Mouse (Mus musculus) spleen, postnatal 10 days (tissue): ENCODE data around the gene Gm21985.
"Not testable (repeated sequence)": the region's sequence is repeated elsewhere in the genome, so short reads cannot be mapped to it uniquely, and the experiment has no call there.

Source experiments
- DNase-seq, 2 experiments: peaks; one replicate each; pipeline ENCODE4 v3.0.0; 2021 to 2022; ENCODE audit warnings: low spot score in 2 of 2

Gene Gm21985

DNA sequence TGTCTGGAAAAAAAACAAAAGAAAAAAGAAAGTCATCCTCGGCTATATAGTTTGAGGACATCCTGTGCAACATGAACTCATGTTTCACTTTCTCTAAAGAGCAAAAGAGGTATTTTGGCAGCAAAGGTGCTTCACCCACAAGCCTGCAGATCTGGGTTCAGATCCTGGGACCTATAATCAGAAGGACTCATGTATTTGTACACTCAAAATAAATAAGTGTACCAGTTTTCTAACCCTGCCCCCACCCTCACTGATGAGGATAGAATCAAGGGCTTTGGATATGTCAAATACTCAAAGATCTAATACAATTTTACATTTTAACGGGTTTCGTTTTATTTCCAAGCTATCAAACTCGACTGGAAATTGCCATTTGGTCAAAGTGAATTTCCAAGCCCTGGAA is 1.8 kb upstream of the Gm21985 start:
- DNase-seq = no peak

- peak; percentile 93 to 96 for DNase-seq
Measured at GRCm38 (mm10) chr2:112265448-112266241, 469 bp upstream of the Gm21985 start, which contains the start of gene Slc12a6. TSS of gene Slc12a6 (plus strand) at chr2:112265825.

DNA sequence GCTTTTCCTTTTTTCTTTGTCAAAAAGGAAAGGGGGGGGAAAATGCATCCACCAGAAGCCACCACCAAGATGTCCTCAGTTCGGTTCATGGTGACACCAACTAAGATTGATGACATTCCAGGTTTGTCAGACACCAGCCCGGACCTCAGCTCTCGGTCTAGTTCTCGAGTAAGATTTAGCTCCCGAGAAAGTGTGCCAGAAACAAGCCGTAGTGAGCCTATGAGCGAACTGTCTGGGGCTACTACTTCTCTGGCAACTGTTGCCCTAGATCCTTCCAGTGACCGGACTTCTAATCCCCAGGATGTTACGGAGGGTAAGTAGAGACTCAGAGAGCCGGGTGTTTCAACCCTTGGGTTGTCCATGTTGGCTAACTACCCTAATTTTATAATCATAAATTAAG is 666 bp downstream of the Gm21985 start:
- peak; percentile 41 to 54 for DNase-seq

DNA sequence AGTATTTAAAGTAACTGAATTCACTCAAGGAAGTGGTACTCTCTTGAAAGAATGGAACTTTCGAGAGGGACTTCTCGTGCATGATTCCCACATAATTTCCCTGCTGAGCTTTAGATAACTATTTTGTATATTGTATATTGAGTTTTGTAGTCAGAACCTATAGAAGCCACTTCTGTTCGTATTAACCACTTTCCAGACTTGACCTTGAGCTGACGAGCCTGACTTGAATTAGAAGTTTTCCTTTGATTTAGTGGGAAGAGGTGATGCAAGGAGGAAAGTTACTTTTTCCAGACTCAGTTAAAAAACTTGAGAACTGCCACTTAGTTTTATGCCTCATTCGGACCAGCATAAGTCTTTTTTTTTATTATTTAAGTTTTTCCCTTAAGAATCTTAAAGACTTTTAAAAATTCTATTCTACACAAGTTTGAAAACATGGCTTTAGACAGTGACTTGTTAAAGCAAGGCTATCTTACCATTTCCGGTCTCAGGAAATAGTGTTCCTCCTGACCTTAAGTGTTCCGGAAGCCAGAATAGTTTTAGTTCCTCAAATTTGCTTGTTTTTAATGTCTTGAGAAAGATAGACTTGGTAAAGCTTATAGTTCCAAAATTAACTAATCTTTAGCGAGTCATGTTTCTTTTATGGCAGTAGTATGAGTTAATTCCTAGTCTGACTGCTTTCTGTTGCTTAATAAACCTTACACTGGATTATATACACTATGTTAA is 1.6 kb downstream of the Gm21985 start:
- no peak for DNase-seq

- DNase-seq = no peak
Measured at GRCm38 (mm10) chr2:112270011-112270410, 3.9 kb downstream of the Gm21985 start.

DNA sequence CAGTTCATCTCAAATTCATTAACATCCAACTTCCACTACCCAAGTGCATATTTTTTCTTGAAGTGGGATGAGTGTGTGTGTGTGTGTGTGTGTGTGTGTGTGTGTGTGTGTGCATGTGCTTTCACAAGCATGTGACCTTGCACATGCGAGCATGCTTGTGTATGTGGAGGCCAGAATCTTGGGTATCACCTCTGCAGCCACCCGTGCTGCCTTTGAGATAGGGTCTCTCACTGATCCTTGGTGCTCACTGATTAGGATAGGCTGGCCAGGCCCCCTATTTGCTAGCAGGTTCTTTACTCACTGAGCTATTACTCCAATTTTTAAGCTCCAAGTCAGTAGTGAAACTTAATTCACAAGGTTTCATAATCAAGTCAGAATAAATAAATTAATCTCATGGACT is 6.8 kb downstream of the Gm21985 start:
- no peak for DNase-seq

GRCm38 (mm10) chr2:112273474-112273873 is 7.4 kb downstream of the Gm21985 start:
- no peak for DNase-seq

GRCm38 (mm10) chr2:112276870-112277269 is 10.8 kb downstream of the Gm21985 start:
- DNase-seq = no peak

DNA sequence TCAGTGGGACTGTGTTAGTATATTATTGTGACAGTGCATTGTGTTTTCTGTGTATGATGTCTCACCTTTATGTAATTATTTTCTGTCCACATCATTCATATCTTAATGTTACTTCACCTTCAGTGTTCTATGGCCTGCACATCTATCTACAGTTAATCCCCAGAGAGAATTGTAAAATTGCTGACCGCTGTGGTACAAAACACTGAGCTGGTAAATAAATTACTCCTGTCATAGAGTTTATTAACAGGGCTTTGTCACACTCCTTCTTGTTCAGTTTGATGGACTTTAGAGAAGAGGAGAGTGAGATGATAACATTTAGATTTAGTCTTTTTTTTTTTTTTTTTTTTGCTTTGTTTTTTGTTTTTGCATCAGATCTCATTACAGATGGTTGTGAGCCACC is 16.7 kb downstream of the Gm21985 start:
- no peak for DNase-seq

DNA sequence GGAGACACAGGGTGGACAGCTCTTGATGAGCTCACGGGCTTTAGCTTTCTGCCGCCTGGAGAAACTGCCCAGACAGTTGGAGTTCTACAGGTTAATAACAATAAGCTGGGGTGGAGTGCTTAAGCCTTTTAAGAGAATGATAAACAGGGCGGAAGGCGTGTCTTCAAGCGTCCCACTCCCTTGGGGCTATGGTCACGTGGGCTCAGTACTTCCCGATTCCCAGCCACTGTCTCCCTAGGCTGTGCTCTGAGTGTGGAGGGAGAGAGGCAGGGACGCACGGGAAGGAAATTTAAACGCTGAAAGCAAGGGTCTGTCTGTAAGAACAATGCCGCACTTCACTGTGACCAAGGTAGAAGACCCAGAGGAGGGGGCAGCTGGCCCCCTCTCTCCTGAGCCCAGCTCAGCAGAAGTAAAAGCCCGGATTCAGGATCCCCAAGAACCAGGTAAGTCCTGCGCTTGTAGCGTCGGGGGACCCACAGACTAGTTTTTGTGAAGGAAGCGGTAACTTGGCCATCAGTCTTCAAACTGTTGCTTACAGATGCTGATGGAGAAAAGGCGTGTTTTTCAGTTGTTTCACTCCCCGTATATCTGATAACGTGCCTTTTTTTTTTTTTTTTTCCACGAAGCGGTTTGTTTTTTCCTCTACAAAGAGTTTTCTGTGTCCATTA is 18.4 kb downstream of the Gm21985 start:
- DNase-seq = peak in 1 of 2 experiments; percentile 31

DNA sequence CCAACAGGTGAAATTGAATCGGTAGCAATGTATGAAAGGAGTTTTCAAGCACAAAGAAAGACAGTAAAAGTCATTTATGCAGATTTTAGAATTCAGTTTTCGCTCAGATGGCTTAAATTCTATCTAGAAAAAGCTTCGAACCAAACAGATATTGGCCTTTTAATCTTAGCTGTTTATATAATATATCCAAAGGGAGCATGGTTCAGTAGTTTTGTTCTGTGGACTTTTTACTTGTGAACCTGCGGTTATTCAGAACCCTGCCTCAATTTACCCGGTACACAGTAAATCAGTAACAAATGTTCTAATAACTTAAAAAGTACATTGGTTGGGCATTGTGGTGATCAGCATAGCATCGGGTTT is 18.9 kb downstream of the Gm21985 start:
- no peak for DNase-seq

DNA sequence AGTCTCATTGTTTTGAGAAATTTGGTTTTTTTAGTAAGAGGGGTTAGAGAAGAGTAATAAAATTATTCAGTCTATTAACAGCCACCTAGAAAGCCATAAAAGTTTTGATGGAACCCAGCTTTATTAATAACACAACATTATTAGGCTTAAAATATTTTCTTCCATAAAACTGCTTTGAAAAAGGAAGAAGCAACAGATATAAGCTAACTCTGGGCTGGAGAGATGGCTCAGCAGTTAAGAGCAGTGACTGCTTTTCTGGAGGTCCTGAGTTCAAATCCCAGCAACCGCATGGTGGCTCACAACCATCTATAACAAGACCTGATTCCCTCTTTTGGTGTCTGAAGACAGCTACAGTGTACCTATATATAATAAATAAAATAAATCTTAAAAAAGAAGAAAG is 19.9 kb downstream of the Gm21985 start:
- DNase-seq = not testable (repeated sequence)

DNA sequence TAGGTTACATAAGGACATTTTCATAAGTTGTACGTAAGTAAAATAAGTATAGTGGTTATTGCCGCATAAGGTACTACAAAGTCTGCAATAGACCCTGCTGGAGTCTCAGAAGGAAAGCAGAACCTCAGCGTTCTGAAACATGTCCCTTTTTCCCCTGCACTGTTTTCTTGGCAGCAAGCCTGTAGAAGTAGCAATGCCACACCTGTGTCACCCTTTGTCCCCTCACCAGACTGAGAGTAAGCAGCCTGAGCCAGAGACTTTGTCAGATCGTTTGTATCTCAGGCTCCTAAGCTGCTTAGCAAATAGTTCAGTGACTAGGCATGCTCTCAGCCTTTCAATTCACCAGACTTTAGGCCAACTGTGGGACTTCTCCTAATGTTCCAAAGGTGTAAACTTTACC is 20.9 kb downstream of the Gm21985 start:
- no peak for DNase-seq

DNA sequence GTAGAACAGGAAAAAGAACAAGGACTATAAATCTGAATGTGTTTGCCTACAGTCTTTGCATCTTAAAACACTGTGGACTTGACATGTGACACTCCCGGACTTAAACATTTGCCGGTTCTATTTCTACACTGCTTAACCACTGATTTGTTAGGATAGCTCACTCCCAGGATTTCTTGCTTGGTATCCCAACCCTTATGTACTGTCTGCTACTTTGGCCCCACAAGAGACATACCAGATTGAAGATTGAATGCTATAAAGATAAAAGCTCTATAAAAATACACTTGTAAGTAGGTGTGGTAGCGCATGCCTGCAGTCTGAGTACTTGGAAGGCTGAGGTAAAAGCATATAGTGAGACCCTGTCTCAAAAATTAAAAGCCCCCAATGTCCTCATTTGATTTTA is 23.4 kb downstream of the Gm21985 start:
- no peak for DNase-seq

- no peak for DNase-seq
Measured at GRCm38 (mm10) chr2:112292823-112293222, 26.7 kb downstream of the Gm21985 start.

- no peak for DNase-seq
Measured at GRCm38 (mm10) chr2:112296211-112296610, 30.1 kb downstream of the Gm21985 start.

GRCm38 (mm10) chr2:112298221-112298620 is 32.1 kb downstream of the Gm21985 start:
- DNase-seq = no peak

DNA sequence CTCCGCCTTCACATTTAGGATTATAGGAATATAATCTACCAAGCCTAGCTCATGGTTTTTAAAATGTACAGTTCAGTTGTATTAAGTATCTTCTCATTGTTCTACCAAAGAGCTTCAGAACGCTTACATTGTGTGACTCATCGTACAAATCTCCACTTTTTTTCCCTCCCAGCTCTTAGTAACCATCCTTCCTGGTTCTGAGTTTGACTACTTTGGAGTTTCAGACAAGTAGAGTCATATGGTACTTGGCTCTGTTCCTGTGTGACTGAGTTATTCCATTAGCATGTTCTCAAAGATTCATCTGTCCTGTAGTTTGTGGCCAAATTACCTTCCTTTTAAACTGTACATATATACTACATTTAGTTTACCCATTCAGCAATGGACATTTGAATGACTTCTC is 42.6 kb downstream of the Gm21985 start:
- DNase-seq = no peak

DNA sequence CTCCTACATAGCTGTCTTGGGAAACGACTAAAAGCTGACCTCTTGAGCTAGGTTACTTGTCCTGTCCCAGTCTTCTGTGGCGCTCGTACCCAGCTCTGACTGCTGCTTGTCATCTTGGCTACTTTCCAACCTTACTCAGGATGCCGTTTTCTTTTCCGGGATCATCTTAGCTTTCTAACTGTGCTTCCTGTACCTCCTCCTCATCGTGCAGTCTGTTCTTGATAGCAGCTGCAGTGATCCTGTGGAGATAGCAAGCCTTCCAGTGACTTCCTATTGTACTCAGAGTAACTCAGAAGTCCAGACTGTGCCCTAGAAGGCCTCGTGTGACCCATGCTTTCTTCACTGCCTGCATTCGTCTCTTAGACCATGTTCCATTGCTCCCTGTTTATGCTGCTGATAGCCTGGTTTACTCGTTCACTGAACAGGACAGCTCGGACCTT is 43.1 kb downstream of the Gm21985 start:
- DNase-seq = no peak

GRCm38 (mm10) chr2:112315638-112316037 is 49.5 kb downstream of the Gm21985 start:
- no peak for DNase-seq

GRCm38 (mm10) chr2:112318227-112318626 is 52.1 kb downstream of the Gm21985 start:
- DNase-seq = no peak

- DNase-seq = no peak
Measured at GRCm38 (mm10) chr2:112318905-112319304, 52.8 kb downstream of the Gm21985 start.
